ENCODE assay signal across 7 mouse cellular contexts in genomic region chr7:17060031-17060781, GRCm38 (mm10). TPM values are rescaled to one million over a fixed set of nuclear protein-coding genes. Genes with fewer than 3 reads are reported as not detected.
DNase-seq lines count a peak whose midpoint lies in the region; ATAC-seq lines count a peak whose summit lies in the region.

No protein-coding gene starts in this region.

- H3K4me1 ChIP-seq in embryonic facial prominence, embryonic 13.5 days = peaks cover 70% of the 10 kb centered on the region
- peaks cover 46% of the 10 kb centered on the region for H3K4me1 ChIP-seq in kidney, embryonic 14.5 days (ENCODE audit: control insufficient read depth, insufficient read depth, low read length)

- WGBS in embryonic facial prominence, embryonic 13.5 days = 30% methylated on average over 9 of the region's 9 CpGs
- WGBS in kidney, embryonic 14.5 days = 43% methylated on average over 9 of the region's 9 CpGs

- H3K36me3 ChIP-seq in embryonic facial prominence, embryonic 13.5 days = no peaks in the 10 kb centered on the region
- no peaks in the 10 kb centered on the region for H3K36me3 ChIP-seq in kidney, embryonic 14.5 days (ENCODE audit: control insufficient read depth, insufficient read depth, low read length)
- H3K36me3 ChIP-seq in splenic B cell, adult 2 months (ENCODE audit: control insufficient read depth, insufficient read depth, low read length, poor library complexity, severe bottlenecking) = no peaks in the 10 kb centered on the region

- H3K27ac ChIP-seq in embryonic facial prominence, embryonic 13.5 days = peak overlapping the region; percentile 97
- H3K27ac ChIP-seq in kidney, embryonic 14.5 days (ENCODE audit: low read depth, low read length) = peak overlapping the region; percentile 94; the same call in 1 of the 2 replicates

- H3K4me3 ChIP-seq in embryonic facial prominence, embryonic 13.5 days = peak overlapping the region; percentile 61
- H3K4me3 ChIP-seq in kidney, embryonic 14.5 days (ENCODE audit: low read length) = peak overlapping the region; percentile 55; the same call in 1 of the 2 replicates

- H3K4me2 ChIP-seq in embryonic facial prominence, embryonic 13.5 days = peak overlapping the region; percentile 81
- peak overlapping the region; percentile 86 for H3K4me2 ChIP-seq in kidney, embryonic 14.5 days (replicated peaks; ENCODE audit: low read depth, low read length)

- peak overlapping the region; percentile 77 for H3K9ac ChIP-seq in embryonic facial prominence, embryonic 13.5 days
- peak overlapping the region; percentile 40; the same call in 1 of the 2 replicates for H3K9ac ChIP-seq in kidney, embryonic 14.5 days (ENCODE audit: low read depth, low read length)

- ATAC-seq in embryonic facial prominence, embryonic 13.5 days (ENCODE audit: insufficient number of reproducible peaks, insufficient read depth, low FRiP score, low TSS enrichment, low read depth) = peak; percentile 44; the same call in 1 of the 2 replicates
- no peak for ATAC-seq in kidney, embryonic 14.5 days (ENCODE audit: low FRiP score, low TSS enrichment)

- H3K27me3 ChIP-seq in embryonic facial prominence, embryonic 13.5 days = no peaks in the 10 kb centered on the region
- H3K27me3 ChIP-seq in kidney, embryonic 14.5 days (ENCODE audit: control insufficient read depth, insufficient read depth, low read length) = no peaks in the 10 kb centered on the region
- H3K27me3 ChIP-seq in splenic B cell, adult 2 months (ENCODE audit: control insufficient read depth, insufficient read depth, low read length, poor library complexity, severe bottlenecking) = no peaks in the 10 kb centered on the region

- no peaks in the 10 kb centered on the region for H3K9me3 ChIP-seq in embryonic facial prominence, embryonic 13.5 days
- no peaks in the 10 kb centered on the region for H3K9me3 ChIP-seq in kidney, embryonic 14.5 days (ENCODE audit: control insufficient read depth, low read length)

- DNase-seq in adrenal gland, postnatal 4 days (ENCODE audit: low spot score in 2 of 2) = peak; percentile 90 to 91
- peak; percentile 96 for DNase-seq in heart, adult 8-10 months (ENCODE audit: low spot score)
- peak; percentile 89 for DNase-seq in liver
- peak; percentile 56 for DNase-seq in naive thymus-derived CD4-positive, alpha-beta T cell, adult 2 months (ENCODE audit: low read depth)
- DNase-seq in splenic B cell, adult 2 months (ENCODE audit: low read depth, low spot score) = peak; percentile 39

RNA-seq across cellular contexts. Expression of gene Hif3a, which starts 2.0 kb away (rescaled TPM):
- total RNA-seq in adrenal gland, postnatal 4 days (2021) = 10 to 100 TPM; 14.3 to 17.8 TPM
- 14.7 and 16.5 TPM in 2 replicates for polyA plus RNA-seq in embryonic facial prominence, embryonic 13.5 days (2015; fragmentation: Nextera tagmentation; extraction: Ambion mirVana)
- total RNA-seq in heart, adult 8-10 months (2022) = 1 to 10 TPM in 2 of 4 experiments, under 1 TPM in 2; 0.80 to 3.1 (median 1.6) TPM
- 14.2 and 19.7 TPM in 2 replicates for polyA plus RNA-seq in kidney, embryonic 14.5 days (2014; fragmentation: Nextera tagmentation; extraction: Ambion mirVana)

RNA-seq across cellular contexts. Expression of gene Psg16, which starts 13.6 kb away (rescaled TPM):
- total RNA-seq in adrenal gland, postnatal 4 days (2021) = under 1 TPM; 0.39 to 0.79 TPM
- polyA plus RNA-seq in embryonic facial prominence, embryonic 13.5 days (2015; fragmentation: Nextera tagmentation; extraction: Ambion mirVana) = 0.14 and 0.21 TPM in 2 replicates
- under 1 TPM in 3 of 4 experiments, not detected in 1; 0.09 to 0.22 (median 0.14) TPM for total RNA-seq in heart, adult 8-10 months (2022)
- polyA plus RNA-seq in kidney, embryonic 14.5 days (2014; fragmentation: Nextera tagmentation; extraction: Ambion mirVana) = 0.06 and 0.23 TPM in 2 replicates

RNA-seq across cellular contexts. Expression of gene Ppp5c, which starts 32.5 kb away (rescaled TPM):
- total RNA-seq in adrenal gland, postnatal 4 days (2021) = 100 to 1,000 TPM in 1 of 2 experiments, 10 to 100 TPM in 1; 91.5 to 102 TPM
- 109 and 112 TPM in 2 replicates for polyA plus RNA-seq in embryonic facial prominence, embryonic 13.5 days (2015; fragmentation: Nextera tagmentation; extraction: Ambion mirVana)
- total RNA-seq in heart, adult 8-10 months (2022) = 100 to 1,000 TPM in 2 of 4 experiments, 10 to 100 TPM in 2; 95.4 to 106 (median 99.0) TPM
- polyA plus RNA-seq in kidney, embryonic 14.5 days (2014; fragmentation: Nextera tagmentation; extraction: Ambion mirVana) = 103 and 115 TPM in 2 replicates

Comparison
In these comparisons a context has a peak if more than half of its experiments do, and no peak if none do; other contexts are left out.
1. DNase-seq: peak in every context shown above with its lines; median percentile 96 in heart, adult 8-10 months; 90 in adrenal gland, postnatal 4 days; 89 in liver; 56 in naive thymus-derived CD4-positive, alpha-beta T cell, adult 2 months; 39 in splenic B cell, adult 2 months.